Mouse (Mus musculus) MEL (cell line): ENCODE data around the gene F2. TPM values are rescaled to one million over a fixed set of nuclear protein-coding genes. Genes with fewer than 3 reads are reported as not detected.
A peak's percentile ranks its signal among the peaks of the same experiment; 100 is the strongest.
"Not testable (repeated sequence)": the region's sequence is repeated elsewhere in the genome, so short reads cannot be mapped to it uniquely, and the experiment has no call there.

Source experiments
- DNase-seq: peaks from one replicate; pipeline ENCODE4 v3.0.0; 2011; ENCODE audit warnings: low read depth, low spot score
- H3K27ac ChIP-seq: 2 replicates; pipeline ENCODE4 v1.5.1; 2012; ENCODE audit warnings: low read depth, mild to moderate bottlenecking, control low read depth, low read length, moderate library complexity; ENCODE audit not compliant: control insufficient read depth
- H3K27me3 ChIP-seq, 2 experiments: fragments of 150-350 bp in 1 of 2; sonication (generic) in 1 of 2; 2 replicates each; pipeline ENCODE4 v1.6.1; 2012; ENCODE audit warnings: low read length in 2 of 2, mild to moderate bottlenecking in 2 of 2, improper control_type of control experiment in 1 of 2, moderate library complexity in 1 of 2; ENCODE audit not compliant: insufficient read depth in 2 of 2, control insufficient read depth in 1 of 2
- H3K36me3 ChIP-seq, 2 experiments: 2 replicates each; pipeline ENCODE4 v1.6.1; 2012 to 2014; ENCODE audit warnings: low read length in 2 of 2, improper control_type of control experiment in 1 of 2, inconsistent platforms in 1 of 2, mild to moderate bottlenecking in 1 of 2; ENCODE audit not compliant: insufficient read depth in 2 of 2, control insufficient read depth in 1 of 2
- H3K4me1 ChIP-seq, 2 experiments: fragments of 150-350 bp in 1 of 2; sonication (generic) in 1 of 2; 2 replicates each; pipeline ENCODE4 v1.6.1; 2012; ENCODE audit warnings: low read length in 2 of 2, improper control_type of control experiment in 1 of 2, mild to moderate bottlenecking in 1 of 2; ENCODE audit not compliant: insufficient read depth in 2 of 2, control insufficient read depth in 1 of 2
- H3K4me3 ChIP-seq, 2 experiments: fragments of 150-350 bp in 1 of 2; sonication (generic) in 1 of 2; 2 replicates each; pipeline ENCODE4 v1.5.1; 2012; ENCODE audit warnings: low read depth in 2 of 2, low read length in 2 of 2, mild to moderate bottlenecking in 2 of 2, moderate library complexity in 2 of 2, control low read depth in 1 of 2, improper control_type of control experiment in 1 of 2; ENCODE audit not compliant: control insufficient read depth in 1 of 2, insufficient read depth in 1 of 2
- H3K79me2 ChIP-seq: 2 replicates; pipeline ENCODE4 v1.6.1; 2012; ENCODE audit warnings: mild to moderate bottlenecking, low read length, moderate library complexity; ENCODE audit not compliant: control insufficient read depth, poor library complexity, insufficient read depth
- H3K9ac ChIP-seq: 2 replicates; pipeline ENCODE4 v1.6.1; 2012; ENCODE audit warnings: low read depth, mild to moderate bottlenecking, control low read depth, low read length, moderate library complexity; ENCODE audit not compliant: control insufficient read depth, poor library complexity, severe bottlenecking
- H3K9me3 ChIP-seq: fragments of 150-350 bp; sonication (generic); replicated peaks from 2 replicates; pipeline ENCODE4 v1.6.1; 2012; ENCODE audit warnings: mild to moderate bottlenecking, low read length, improper control_type of control experiment, moderate library complexity; ENCODE audit not compliant: insufficient read depth
- BHLHE40 ChIP-seq: IDR thresholded peaks from 2 replicates; pipeline ENCODE4 v1.6.1; 2012; ENCODE audit warnings: low read depth, mild to moderate bottlenecking, inconsistent platforms, low read length, improper control_type of control experiment, borderline replicate concordance
- CHD1 ChIP-seq: IDR thresholded peaks from 2 replicates; pipeline ENCODE4 v1.6.1; 2012; ENCODE audit warnings: low read depth, mild to moderate bottlenecking, inconsistent platforms, low read length, improper control_type of control experiment
- CTCF ChIP-seq, 3 experiments: IDR thresholded peaks in 2 of 3; conservative IDR thresholded peaks in 1 of 3; 2 replicates each; pipeline ENCODE4 v1.5.1; 2011 to 2012; ENCODE audit warnings: low read length in 3 of 3, low read depth in 2 of 3, mild to moderate bottlenecking in 2 of 3, improper control_type of control experiment in 1 of 3, inconsistent platforms in 1 of 3, mixed read lengths in 1 of 3, moderate library complexity in 1 of 3; ENCODE audit not compliant: control insufficient read depth in 1 of 3, insufficient read depth in 1 of 3, poor library complexity in 1 of 3, severe bottlenecking in 1 of 3
- E2F4 ChIP-seq: IDR thresholded peaks from 2 replicates; pipeline ENCODE4 v1.6.1; 2011; ENCODE audit warnings: low read depth, low read length, improper control_type of control experiment, borderline replicate concordance
- ETS1 ChIP-seq: IDR thresholded peaks from 2 replicates; pipeline ENCODE4 v1.6.1; 2012; ENCODE audit warnings: low read depth, mild to moderate bottlenecking, inconsistent platforms, low read length, improper control_type of control experiment, moderate library complexity
- GABPA ChIP-seq: IDR thresholded peaks from 2 replicates; pipeline ENCODE4 v1.6.1; 2012; ENCODE audit warnings: low read depth, mild to moderate bottlenecking, inconsistent platforms, low read length, improper control_type of control experiment, moderate library complexity
- GATA1 ChIP-seq: IDR thresholded peaks from 2 replicates; pipeline ENCODE4 v1.6.1; 2011; ENCODE audit warnings: low read depth, low read length, improper control_type of control experiment
- KAT2A ChIP-seq: conservative IDR thresholded peaks from 2 replicates; pipeline ENCODE4 v1.6.1; 2012; ENCODE audit warnings: low read depth, low read length, improper control_type of control experiment, inconsistent platforms
- MXI1 ChIP-seq: IDR thresholded peaks from 2 replicates; pipeline ENCODE4 v1.6.1; 2011; ENCODE audit warnings: mild to moderate bottlenecking, low read depth, low read length, improper control_type of control experiment
- NRF1 ChIP-seq: IDR thresholded peaks from 2 replicates; pipeline ENCODE4 v1.6.1; 2014; ENCODE audit warnings: low read depth, mild to moderate bottlenecking, inconsistent platforms, low read length, improper control_type of control experiment, moderate library complexity; ENCODE audit not compliant: poor library complexity, insufficient read depth, severe bottlenecking
- POLR2A ChIP-seq, 2 experiments: IDR thresholded peaks; 2 replicates each; pipeline ENCODE4 v1.6.1; 2011 to 2012; ENCODE audit warnings: low read length in 2 of 2, mild to moderate bottlenecking in 2 of 2, control low read depth in 1 of 2, improper control_type of control experiment in 1 of 2, low read depth in 1 of 2, moderate library complexity in 1 of 2; ENCODE audit not compliant: control insufficient read depth in 1 of 2, insufficient read depth in 1 of 2, poor library complexity in 1 of 2
- POLR2AphosphoS2 ChIP-seq: IDR thresholded peaks from 2 replicates; pipeline ENCODE4 v1.6.1; 2011; ENCODE audit warnings: low read length, improper control_type of control experiment
- POLR2AphosphoS5 ChIP-seq: IDR thresholded peaks from 2 replicates; pipeline ENCODE4 v1.6.1; 2012; ENCODE audit warnings: low read depth, borderline replicate concordance, mild to moderate bottlenecking, inconsistent platforms, low read length, moderate library complexity, mixed read lengths
- SMC3 ChIP-seq: IDR thresholded peaks from 2 replicates; pipeline ENCODE4 v1.6.1; 2011; ENCODE audit warnings: low read depth, low read length, improper control_type of control experiment
- TAL1 ChIP-seq: IDR thresholded peaks from 2 replicates; pipeline ENCODE4 v1.6.1; 2012; ENCODE audit warnings: mild to moderate bottlenecking, inconsistent platforms, low read length, moderate library complexity, mixed read lengths
- UBTF ChIP-seq: IDR thresholded peaks from 2 replicates; pipeline ENCODE4 v1.6.1; 2012; ENCODE audit warnings: low read depth, mild to moderate bottlenecking, inconsistent platforms, low read length, improper control_type of control experiment, moderate library complexity, borderline replicate concordance; ENCODE audit not compliant: insufficient read depth
- USF2 ChIP-seq, 2 experiments: IDR thresholded peaks; 2 replicates each; pipeline ENCODE4 v1.6.1; 2011 to 2012; ENCODE audit warnings: improper control_type of control experiment in 2 of 2, low read length in 2 of 2, borderline replicate concordance in 1 of 2, inconsistent platforms in 1 of 2, low read depth in 1 of 2, mild to moderate bottlenecking in 1 of 2; ENCODE audit not compliant: insufficient read depth in 1 of 2
- ZKSCAN1 ChIP-seq: IDR thresholded peaks from 2 replicates; pipeline ENCODE4 v1.6.1; 2012; ENCODE audit warnings: low read depth, mild to moderate bottlenecking, inconsistent platforms, low read length, improper control_type of control experiment, moderate library complexity
- polyA plus RNA-seq, 2 experiments: library from polyadenylated mRNA; stranded (reverse) in 1 of 2; unstranded in 1 of 2; fragments of >175 nt in 1 of 2; fragments of >200 nt in 1 of 2; gene quantifications; 2 replicates each; pipeline versions ENCODE4 v1.2.1 to v1.2.4; 2012; ENCODE audit warnings: low replicate concordance in 2 of 2, low read depth in 1 of 2; ENCODE audit not compliant: insufficient read length in 2 of 2, insufficient read depth in 1 of 2, missing spikeins in 1 of 2
- total RNA-seq: library from RNA; depleted of rRNA; stranded (reverse); fragments of 300-350 nt; gene quantifications from 2 replicates; pipeline ENCODE4 v1.2.3, GENCODE M21; 2012

The F2 gene
- total and polyA plus RNA-seq, 3 experiments: 0.04 to 0.06 TPM; not detected in 1

DNA sequence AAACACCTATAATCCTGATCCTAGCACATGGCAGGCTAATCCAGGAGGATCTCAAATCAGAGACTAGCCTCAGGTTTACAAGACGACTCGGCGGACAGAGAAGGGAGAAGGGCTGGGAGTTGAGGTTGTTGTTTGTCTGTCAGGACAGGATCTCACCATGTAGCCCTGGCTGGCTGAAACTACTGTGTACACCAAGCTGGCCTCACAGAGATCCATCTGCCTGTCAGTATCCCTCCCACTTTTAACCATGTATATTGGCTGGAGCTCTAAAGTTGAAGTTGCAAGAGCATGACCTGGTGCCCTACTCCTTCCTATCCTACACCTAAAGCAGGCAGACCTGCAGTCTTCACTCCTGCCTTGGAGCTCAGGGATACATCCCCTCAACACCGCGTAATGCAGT is 13.9 kb downstream of the F2 start:
- TF ChIP-seq BHLHE40 (no peak), KAT2A (no peak), GATA1 (no peak), POLR2AphosphoS5 (no peak), ETS1 (no peak), TAL1 (no peak), SMC3 (no peak), CHD1 (no peak), MXI1 (no peak), NRF1 (no peak), E2F4 (no peak), GABPA (no peak), ZKSCAN1 (no peak), USF2 (IDR thresholded peaks at IDR 0.05; ENCODE audit: borderline replicate concordance in 1 of 2, insufficient read depth in 1 of 2, low read depth in 1 of 2, low read length in 2 of 2) (no peak), UBTF (no peak), POLR2AphosphoS2 (no peak), POLR2A (IDR thresholded peaks at IDR 0.05; ENCODE audit: control insufficient read depth in 1 of 2, insufficient read depth in 1 of 2, low read depth in 1 of 2, low read length in 2 of 2, poor library complexity in 1 of 2) (no peak), CTCF (IDR thresholded peaks at IDR 0.05 in 2 of 3, conservative IDR thresholded peaks at IDR 0.05 in 1 of 3; ENCODE audit: control insufficient read depth in 1 of 3, insufficient read depth in 1 of 3, low read depth in 2 of 3, low read length in 3 of 3, poor library complexity in 1 of 3, severe bottlenecking in 1 of 3) (no peak)
- TF ChIP-seq, all 39 proteins: peak for 0
- no peak overlapping the region for H3K9ac ChIP-seq
- H3K9me3 ChIP-seq: no peaks in the 10 kb centered on the region
- H3K36me3 ChIP-seq: peaks cover 0 to 12% of the 10 kb centered on the region in 2 experiments; a peak in 2 of 4 replicates
- no peaks in the 10 kb centered on the region for H3K4me1 ChIP-seq
- no peak for DNase-seq
- no peak overlapping the region for H3K4me3 ChIP-seq
- no peaks in the 10 kb centered on the region for H3K79me2 ChIP-seq
- no peaks in the 10 kb centered on the region for H3K27me3 ChIP-seq
- H3K27ac ChIP-seq: no peak overlapping the region

DNA sequence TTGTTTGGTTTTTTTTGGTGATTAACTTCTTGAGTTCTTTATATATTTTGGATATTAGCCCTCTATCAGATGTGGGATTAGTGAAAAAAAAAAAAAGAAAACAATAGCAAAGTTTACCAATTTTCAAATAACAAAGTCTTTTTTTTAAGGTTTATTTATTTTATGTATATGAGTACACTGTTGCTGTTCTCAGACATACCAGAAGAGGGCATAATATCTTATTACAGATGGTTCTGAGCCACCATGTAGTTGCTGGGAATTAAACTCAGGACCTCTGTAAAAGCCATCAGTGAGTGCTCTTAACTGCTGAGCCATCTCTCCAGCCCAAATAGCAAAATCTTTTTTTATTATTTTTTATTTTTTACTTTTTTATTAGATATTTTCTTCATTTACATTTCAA is 26.8 kb downstream of the F2 start:
- peak; percentile 19; the same call in 1 of the 2 replicates for TF ChIP-seq SMC3
- peak in 1 of 3 experiments; percentile 26; a peak in 1 of 6 replicates for TF ChIP-seq CTCF (IDR thresholded peaks at IDR 0.05 in 2 of 3, conservative IDR thresholded peaks at IDR 0.05 in 1 of 3; ENCODE audit: control insufficient read depth in 1 of 3, insufficient read depth in 1 of 3, low read depth in 2 of 3, low read length in 3 of 3, poor library complexity in 1 of 3, severe bottlenecking in 1 of 3)
- TF ChIP-seq, all 39 proteins: peak for 2; not testable (repeated sequence) for 37
- H3K79me2 ChIP-seq, H3K4me3 ChIP-seq, H3K4me1 ChIP-seq, H3K9me3 ChIP-seq, H3K9ac ChIP-seq, H3K27me3 ChIP-seq, H3K27ac ChIP-seq: not testable (repeated sequence)
- H3K36me3 ChIP-seq: peaks cover 0 to 34% of the 10 kb centered on the region in 2 experiments; a peak in 2 of 4 replicates
- peak; percentile 34 for DNase-seq
